Mouse (Mus musculus) limb, embryonic 15.5 days (tissue): ENCODE data around the gene Gins3. TPM values are rescaled to one million over a fixed set of nuclear protein-coding genes. Genes with fewer than 3 reads are reported as not detected.

ENCODE experiments used
- ATAC-seq: fragments of 200-750 bp; cut with Nextera tagmentation; 2 replicates; pipeline ENCODE4 v1.8.0; 2017; ENCODE audit warnings: low read depth, moderate TSS enrichment; ENCODE audit not compliant: insufficient number of reproducible peaks, low FRiP score, low TSS enrichment
- H3K27ac ChIP-seq: fragments of 300-500 bp; sonication (generic); 2 replicates; pipeline ENCODE4 v1.5.1; 2015; ENCODE audit warnings: moderate library complexity, mild to moderate bottlenecking, inconsistent platforms
- H3K27me3 ChIP-seq: fragments of 300-500 bp; sonication (generic); 2 replicates; pipeline ENCODE4 v1.6.1; 2015; ENCODE audit warnings: inconsistent platforms
- H3K36me3 ChIP-seq: fragments of 300-500 bp; sonication (generic); 2 replicates; pipeline ENCODE4 v1.6.1; 2015; ENCODE audit warnings: inconsistent platforms
- H3K4me1 ChIP-seq: fragments of 300-500 bp; sonication (generic); 2 replicates; pipeline ENCODE4 v1.6.1; 2015; ENCODE audit warnings: inconsistent platforms
- H3K4me2 ChIP-seq: fragments of 300-500 bp; sonication (generic); 2 replicates; pipeline ENCODE4 v1.6.1; 2015; ENCODE audit warnings: mild to moderate bottlenecking, inconsistent platforms
- H3K4me3 ChIP-seq: fragments of 300-500 bp; sonication (generic); 2 replicates; pipeline ENCODE4 v1.5.1; 2015; ENCODE audit warnings: mild to moderate bottlenecking, inconsistent platforms
- H3K9ac ChIP-seq: fragments of 300-500 bp; sonication (generic); 2 replicates; pipeline ENCODE4 v1.6.1; 2015; ENCODE audit warnings: inconsistent platforms
- H3K9me3 ChIP-seq: fragments of 300-500 bp; sonication (generic); 2 replicates; pipeline ENCODE4 v1.6.1; 2016; ENCODE audit warnings: inconsistent platforms
- WGBS: fragments of 180-500 bp; shearing (Covaris S2); methylation state at CpG from one replicate; pipeline ENCODE4 v1.1.7; 2015; 5-methylcytosine and 5-hydroxymethylcytosine counted together
- polyA plus RNA-seq: library from polyadenylated mRNA; unstranded; fragments of >200 nt; fragmentation: Nextera tagmentation; extraction: Ambion mirVana; gene quantifications from 2 replicates; pipeline ENCODE4 v1.2.1, GENCODE M21; 2015

Gene Gins3
- polyA plus RNA-seq, 1 experiment from 2014 or later, result 18.5 TPM

GRCm38 (mm10) chr8:95671861-95672260, 38.6 kb downstream of the Gins3 start:
- WGBS, result 84% methylated on average over 6 of the region's 6 CpGs
- H3K36me3 ChIP-seq, result no peaks in the 10 kb centered on the region
- H3K27me3 ChIP-seq, result peaks cover 43% of the 10 kb centered on the region
- no peak overlapping the region for H3K9ac ChIP-seq
- no peaks in the 10 kb centered on the region for H3K9me3 ChIP-seq
- no peak overlapping the region for H3K27ac ChIP-seq
- H3K4me1 ChIP-seq, result no peaks in the 10 kb centered on the region
- H3K4me2 ChIP-seq, result no peak overlapping the region
- no peak overlapping the region for H3K4me3 ChIP-seq
- ATAC-seq, result no peak

- Histone ChIP-seq H3K27me3 (peaks cover 53% of the 10 kb centered on the region), H3K4me3 (no peak overlapping the region), H3K9me3 (no peaks in the 10 kb centered on the region), H3K9ac (no peak overlapping the region), H3K4me2 (no peak overlapping the region), H3K36me3 (no peaks in the 10 kb centered on the region), H3K4me1 (peaks cover 7% of the 10 kb centered on the region), H3K27ac (no peak overlapping the region)
- 67% methylated on average over 5 of the region's 5 CpGs for WGBS
- ATAC-seq, result no peak
Measured at GRCm38 (mm10) chr8:95672811-95673210, 39.6 kb downstream of the Gins3 start.

GRCm38 (mm10) chr8:95676631-95677030, 43.4 kb downstream of the Gins3 start, which contains the start of gene Ndrg4:
Ndrg4 (plus strand) TSS chr8:95676980.
- H3K27ac ChIP-seq, result no peak within 1 kb of the TSS
- peaks cover 18% of the 10 kb centered on the region for H3K4me1 ChIP-seq
- 29% methylated on average over 9 of the region's 9 CpGs for WGBS
- H3K27me3 ChIP-seq, result peaks cover 82% of the 10 kb centered on the region
- peak within 1 kb of the TSS; percentile 98 for H3K4me2 ChIP-seq
- ATAC-seq, result no peak
- peak within 1 kb of the TSS; percentile 55 for H3K4me3 ChIP-seq
- H3K9me3 ChIP-seq, result no peaks in the 10 kb centered on the region
- no peaks in the 10 kb centered on the region for H3K36me3 ChIP-seq
- H3K9ac ChIP-seq, result peak within 1 kb of the TSS; percentile 35

GRCm38 (mm10) chr8:95677591-95678023, 44.4 kb downstream of the Gins3 start:
- Histone ChIP-seq H3K27ac (no peak overlapping the region), H3K27me3 (peaks cover 82% of the 10 kb centered on the region), H3K36me3 (no peaks in the 10 kb centered on the region), H3K9ac (peak overlapping the region; percentile 35), H3K4me3 (peak overlapping the region; percentile 55), H3K4me1 (peaks cover 18% of the 10 kb centered on the region), H3K9me3 (no peaks in the 10 kb centered on the region), H3K4me2 (peak overlapping the region; percentile 98)
- under 1% methylated on average over 36 of the region's 48 CpGs for WGBS
- ATAC-seq, result no peak

- Histone ChIP-seq H3K27ac (no peak overlapping the region), H3K27me3 (peaks cover 77% of the 10 kb centered on the region), H3K4me2 (peak overlapping the region; percentile 98), H3K4me1 (peaks cover 18% of the 10 kb centered on the region), H3K9me3 (no peaks in the 10 kb centered on the region), H3K4me3 (peak overlapping the region; percentile 55), H3K36me3 (no peaks in the 10 kb centered on the region), H3K9ac (peak overlapping the region; percentile 35)
- ATAC-seq, result no peak
- under 1% methylated on average over 64 of the region's 70 CpGs for WGBS
Measured at GRCm38 (mm10) chr8:95678024-95678611, 44.9 kb downstream of the Gins3 start.

- no peak for ATAC-seq
- Histone ChIP-seq H3K36me3 (no peaks in the 10 kb centered on the region), H3K9me3 (no peaks in the 10 kb centered on the region), H3K4me3 (no peak overlapping the region), H3K4me2 (no peak overlapping the region), H3K27me3 (peaks cover 14% of the 10 kb centered on the region; the same call in 1 of the 2 replicates), H3K27ac (no peak overlapping the region), H3K9ac (no peak overlapping the region), H3K4me1 (peaks cover 3% of the 10 kb centered on the region; the same call in 1 of the 2 replicates)
- WGBS, result 58% methylated on average over 10 of the region's 10 CpGs
Measured at GRCm38 (mm10) chr8:95688073-95688672, 54.9 kb downstream of the Gins3 start.

GRCm38 (mm10) chr8:95690929-95691541, 57.8 kb downstream of the Gins3 start:
- Histone ChIP-seq H3K4me3 (no peak overlapping the region), H3K36me3 (no peaks in the 10 kb centered on the region), H3K27ac (no peak overlapping the region), H3K9ac (no peak overlapping the region), H3K4me1 (no peaks in the 10 kb centered on the region), H3K9me3 (no peaks in the 10 kb centered on the region), H3K4me2 (no peak overlapping the region), H3K27me3 (peaks cover 36% of the 10 kb centered on the region; the same call in 1 of the 2 replicates)
- 77% methylated on average over 13 of the region's 13 CpGs for WGBS
- ATAC-seq, result no peak

GRCm38 (mm10) chr8:95694631-95695030, 61.4 kb downstream of the Gins3 start:
- H3K4me1 ChIP-seq, result 0 out of 2 replicates have a peak, but pooled peaks cover 5% of the 10 kb centered on the region
- no peaks in the 10 kb centered on the region for H3K36me3 ChIP-seq
- no peak overlapping the region for H3K4me3 ChIP-seq
- no peak overlapping the region for H3K4me2 ChIP-seq
- ATAC-seq, result no peak
- H3K9ac ChIP-seq, result no peak overlapping the region
- H3K9me3 ChIP-seq, result no peaks in the 10 kb centered on the region
- WGBS, result 20% methylated on average over 6 of the region's 6 CpGs
- peaks cover 59% of the 10 kb centered on the region for H3K27me3 ChIP-seq
- H3K27ac ChIP-seq, result no peak overlapping the region

Other genes with a start within 250 kb of the Gins3 start
- gene Cfap20, start 198.6 kb upstream of the Gins3 start, polyA plus RNA-seq, result 122 and 128 TPM in 2 replicates
- 11.1 and 11.8 TPM in 2 replicates for gene Csnk2a2, start 143.4 kb upstream of the Gins3 start, polyA plus RNA-seq
- 0.52 and 0.89 TPM in 2 replicates for gene Ccdc113, start 99.4 kb upstream of the Gins3 start, polyA plus RNA-seq
- not detected in 2 replicates for gene Prss54, start 57.1 kb upstream of the Gins3 start, polyA plus RNA-seq
- gene Ndrg4, start 43.5 kb downstream of the Gins3 start, polyA plus RNA-seq, result 22.6 and 27.5 TPM in 2 replicates
- 15.1 and 15.7 TPM in 2 replicates for gene Setd6, start 82.4 kb downstream of the Gins3 start, polyA plus RNA-seq
- 46.7 and 52.9 TPM in 2 replicates for gene Cnot1, start 174.0 kb downstream of the Gins3 start, polyA plus RNA-seq
- 324 and 332 TPM in 2 replicates for gene Sap18b, start 191.9 kb downstream of the Gins3 start, polyA plus RNA-seq
- 16.2 and 16.3 TPM in 2 replicates for gene Slc38a7, start 220.1 kb downstream of the Gins3 start, polyA plus RNA-seq